Mouse (Mus musculus) MEL (cell line): ENCODE measurements at regions not wholly inside any gene's neighbourhood (a gene's known extent, or its start where the extent isn't known, plus 50 kb on each side); places are given as distances from the start of the nearest gene placed in this dataset.

Experiments used
- BHLHE40 ChIP-seq: IDR thresholded peaks from 2 replicates; pipeline ENCODE4 v1.6.1; 2012; ENCODE audit warnings: low read depth, mild to moderate bottlenecking, inconsistent platforms, low read length, improper control_type of control experiment, borderline replicate concordance
- CTCF ChIP-seq, 3 experiments: IDR thresholded peaks in 2 of 3; conservative IDR thresholded peaks in 1 of 3; 2 replicates each; pipeline ENCODE4 v1.5.1; 2011 to 2012; ENCODE audit warnings: low read length in 3 of 3, low read depth in 2 of 3, mild to moderate bottlenecking in 2 of 3, improper control_type of control experiment in 1 of 3, inconsistent platforms in 1 of 3, mixed read lengths in 1 of 3, moderate library complexity in 1 of 3; ENCODE audit not compliant: control insufficient read depth in 1 of 3, insufficient read depth in 1 of 3, poor library complexity in 1 of 3, severe bottlenecking in 1 of 3
- HCFC1 ChIP-seq: IDR thresholded peaks from 2 replicates; pipeline ENCODE4 v1.6.1; 2012; ENCODE audit warnings: low read depth, mild to moderate bottlenecking, inconsistent platforms, low read length, improper control_type of control experiment, moderate library complexity
- POLR2A ChIP-seq, 2 experiments: IDR thresholded peaks; 2 replicates each; pipeline ENCODE4 v1.6.1; 2011 to 2012; ENCODE audit warnings: low read length in 2 of 2, mild to moderate bottlenecking in 2 of 2, control low read depth in 1 of 2, improper control_type of control experiment in 1 of 2, low read depth in 1 of 2, moderate library complexity in 1 of 2; ENCODE audit not compliant: control insufficient read depth in 1 of 2, insufficient read depth in 1 of 2, poor library complexity in 1 of 2
- USF1 ChIP-seq: IDR thresholded peaks from 2 replicates; pipeline ENCODE4 v1.6.1; 2014; ENCODE audit warnings: low read depth, mild to moderate bottlenecking, inconsistent platforms, low read length, improper control_type of control experiment, moderate library complexity
- ZKSCAN1 ChIP-seq: IDR thresholded peaks from 2 replicates; pipeline ENCODE4 v1.6.1; 2012; ENCODE audit warnings: low read depth, mild to moderate bottlenecking, inconsistent platforms, low read length, improper control_type of control experiment, moderate library complexity
- ZMIZ1 ChIP-seq: IDR thresholded peaks from 2 replicates; pipeline ENCODE4 v1.6.1; 2012; ENCODE audit warnings: low read depth, mild to moderate bottlenecking, inconsistent platforms, low read length, improper control_type of control experiment, moderate library complexity
- ZNF384 ChIP-seq: IDR thresholded peaks from 2 replicates; pipeline ENCODE4 v1.6.1; 2012; ENCODE audit warnings: low read depth, mild to moderate bottlenecking, inconsistent platforms, low read length, improper control_type of control experiment

GRCm38 (mm10) chr8:6583337-6584096 lies 1478.4 kb upstream of the Slc10a2 start:
- no peak for TF ChIP-seq BHLHE40
- no peak for TF ChIP-seq ZKSCAN1
- TF ChIP-seq POLR2A (IDR thresholded peaks at IDR 0.05; ENCODE audit: control insufficient read depth in 1 of 2, insufficient read depth in 1 of 2, low read depth in 1 of 2, low read length in 2 of 2, poor library complexity in 1 of 2), result no peak
- no peak for TF ChIP-seq USF1
- TF ChIP-seq ZNF384, result no peak
- TF ChIP-seq ZMIZ1, result no peak
- no peak for TF ChIP-seq CTCF (IDR thresholded peaks at IDR 0.05 in 2 of 3, conservative IDR thresholded peaks at IDR 0.05 in 1 of 3; ENCODE audit: control insufficient read depth in 1 of 3, insufficient read depth in 1 of 3, low read depth in 2 of 3, low read length in 3 of 3, poor library complexity in 1 of 3, severe bottlenecking in 1 of 3)
- no peak for TF ChIP-seq HCFC1
